Mouse (Mus musculus) right cerebral cortex, adult 2 months (tissue): Measurements from ENCODE around the gene Bhlha15.

Experiments
- DNase-seq, 2 experiments: peaks; one replicate each; pipeline ENCODE4 v3.0.0; 2021 to 2022; ENCODE audit warnings: low spot score in 2 of 2

Gene Bhlha15

GRCm38 (mm10) chr5:144191026-144191425 is 940 bp downstream of the Bhlha15 start:
- no peak for DNase-seq

GRCm38 (mm10) chr5:144192673-144193072 is 2.6 kb downstream of the Bhlha15 start:
- DNase-seq = no peak

- no peak for DNase-seq
These were observed 4.3 kb downstream of the Bhlha15 start for GRCm38 (mm10) chr5:144194416-144194815.

GRCm38 (mm10) chr5:144195567-144195966 is 5.5 kb downstream of the Bhlha15 start:
- DNase-seq = no peak

GRCm38 (mm10) chr5:144200616-144201015 is 10.5 kb downstream of the Bhlha15 start:
- no peak for DNase-seq

- DNase-seq = no peak
These were observed 12.3 kb downstream of the Bhlha15 start for GRCm38 (mm10) chr5:144202430-144202829.

GRCm38 (mm10) chr5:144203398-144203959 is 13.4 kb downstream of the Bhlha15 start:
- no peak for DNase-seq

GRCm38 (mm10) chr5:144204303-144204702 is 14.2 kb downstream of the Bhlha15 start:
- DNase-seq = no peak

GRCm38 (mm10) chr5:144204911-144205310 is 14.8 kb downstream of the Bhlha15 start:
- no peak for DNase-seq

GRCm38 (mm10) chr5:144206069-144206468 is 16.0 kb downstream of the Bhlha15 start:
- DNase-seq = no peak

GRCm38 (mm10) chr5:144207478-144207877 is 17.4 kb downstream of the Bhlha15 start:
- peak; percentile 52 to 76 for DNase-seq

GRCm38 (mm10) chr5:144214453-144214852 is 24.4 kb downstream of the Bhlha15 start:
- no peak for DNase-seq

- no peak for DNase-seq
These were observed 25.9 kb downstream of the Bhlha15 start for GRCm38 (mm10) chr5:144215992-144216391.

- no peak for DNase-seq
These were observed 28.0 kb downstream of the Bhlha15 start for GRCm38 (mm10) chr5:144218061-144218460.

- DNase-seq = no peak
These were observed 29.2 kb downstream of the Bhlha15 start for GRCm38 (mm10) chr5:144219306-144219705.

GRCm38 (mm10) chr5:144219936-144220335 is 29.9 kb downstream of the Bhlha15 start:
- DNase-seq = no peak

- DNase-seq = no peak
These were observed 31.2 kb downstream of the Bhlha15 start for GRCm38 (mm10) chr5:144221305-144221704.

GRCm38 (mm10) chr5:144222811-144223502 is 32.9 kb downstream of the Bhlha15 start:
- DNase-seq = no peak

- peak; percentile 94 to 96 for DNase-seq
These were observed 33.4 kb downstream of the Bhlha15 start, which contains the start of gene Tecpr1 for GRCm38 (mm10) chr5:144223503-144223862. Gene Tecpr1, minus strand, starts transcription at chr5:144223615.

- DNase-seq = no peak
These were observed 34.1 kb downstream of the Bhlha15 start for GRCm38 (mm10) chr5:144223899-144224816.

- DNase-seq = no peak
These were observed 36.1 kb downstream of the Bhlha15 start for GRCm38 (mm10) chr5:144226220-144226619.

GRCm38 (mm10) chr5:144230216-144230615 is 40.1 kb downstream of the Bhlha15 start:
- no peak for DNase-seq
